Mouse (Mus musculus): Measurements from ENCODE around the gene AU040320.

DNA sequence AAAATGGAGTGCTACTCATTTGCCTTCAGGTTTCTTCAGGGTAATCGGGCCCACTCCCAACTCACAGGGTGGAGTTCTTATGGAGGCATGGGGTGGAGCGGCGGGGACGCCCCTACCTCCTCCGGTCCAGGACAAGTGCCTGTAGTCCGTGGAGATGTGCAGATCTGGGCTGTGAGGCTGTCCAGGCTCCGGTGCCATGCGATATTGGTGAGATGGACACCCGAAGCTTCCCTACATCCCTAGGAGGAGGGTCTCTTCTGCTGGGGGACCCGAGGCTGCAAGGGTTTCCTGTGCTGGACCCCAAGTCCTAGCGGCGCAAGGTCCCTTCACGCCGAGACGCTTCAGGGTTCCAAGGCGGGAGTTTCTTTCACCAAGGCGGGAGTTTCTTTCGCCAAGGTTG is 21.2 kb upstream of the AU040320 start:
- TF ChIP-seq CTCF (IDR thresholded peaks at IDR 0.05; ENCODE audit: low read depth) (no peak), EP300 (IDR thresholded peaks at IDR 0.05; ENCODE audit: low read depth) (no peak)

Data from liver, embryonic 14.5 days (tissue).